Mouse (Mus musculus): ENCODE results near the gene Prpf38b. TPM values are rescaled to one million over a fixed set of nuclear protein-coding genes. Genes with fewer than 3 reads are reported as not detected.
"Not testable (repeated sequence)": the region's sequence is repeated elsewhere in the genome, so short reads cannot be mapped to it uniquely, and the experiment has no call there.

Gene Prpf38b
- polyA plus RNA-seq, 1 experiment = 113 TPM

DNA sequence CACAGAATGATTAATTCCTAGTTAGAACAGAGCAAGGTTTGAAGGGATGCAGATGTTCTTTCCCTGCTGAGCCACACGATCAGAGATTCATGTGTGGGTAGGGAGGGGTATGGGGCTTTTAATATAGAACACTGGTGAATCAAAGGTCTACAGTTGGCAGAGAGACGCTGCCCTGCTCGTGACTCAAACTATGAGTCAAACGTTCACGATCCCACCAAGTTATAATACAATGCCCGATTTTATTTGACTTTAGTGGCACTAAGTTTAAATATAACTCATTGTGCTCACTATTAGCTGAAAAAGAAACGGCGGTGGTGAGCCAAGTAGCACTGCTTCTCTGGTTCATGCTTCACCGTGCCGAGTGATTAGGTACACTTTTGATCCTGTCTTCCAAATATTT, 48.4 kb downstream of the Prpf38b start:
- no peak overlapping the region for H3K27ac ChIP-seq (ENCODE audit: insufficient read depth, low read length)
- H3K9ac ChIP-seq (ENCODE audit: low read depth, poor library complexity, severe bottlenecking) = no peak overlapping the region
- no peaks in the 10 kb centered on the region for H3K36me3 ChIP-seq (ENCODE audit: control insufficient read depth, insufficient read depth, low read length, poor library complexity, severe bottlenecking)
- no peaks in the 10 kb centered on the region for H3K9me3 ChIP-seq (replicated peaks; ENCODE audit: control insufficient read depth, insufficient read depth, low read length, poor library complexity, severe bottlenecking)
- H3K27me3 ChIP-seq (ENCODE audit: control insufficient read depth, insufficient read depth, low read length, poor library complexity, severe bottlenecking) = no peaks in the 10 kb centered on the region
- no peak for TF ChIP-seq EP300 (IDR thresholded peaks at IDR 0.05; ENCODE audit: insufficient read depth, low read depth, low read length)
- no peak overlapping the region for H3K4me3 ChIP-seq (ENCODE audit: low read depth, low read length)
- H3K4me1 ChIP-seq (ENCODE audit: control insufficient read depth, insufficient read depth, low read length) = peaks cover 2% of the 10 kb centered on the region

DNA sequence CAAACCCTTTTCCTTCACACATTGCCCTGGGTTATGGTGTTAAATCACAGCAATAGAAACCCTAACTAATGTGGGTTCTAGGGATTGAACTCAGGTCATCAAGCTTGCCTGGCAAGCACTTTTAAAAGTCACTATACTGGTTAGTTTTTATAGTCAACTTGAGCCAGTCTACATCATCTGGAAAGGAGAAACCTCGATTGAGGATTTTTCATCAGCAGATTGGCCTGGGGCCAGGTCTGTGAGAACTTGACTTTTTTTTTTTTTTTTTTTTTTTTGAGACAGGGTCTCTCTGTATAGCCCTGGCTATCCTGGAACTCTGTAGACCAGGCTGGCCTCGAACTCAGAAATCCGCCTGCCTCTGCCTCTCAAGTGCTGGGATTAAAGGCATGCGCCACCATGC, 49.2 kb downstream of the Prpf38b start:
- H3K9ac ChIP-seq (ENCODE audit: low read depth, poor library complexity, severe bottlenecking); H3K27me3 ChIP-seq (ENCODE audit: control insufficient read depth, insufficient read depth, low read length, poor library complexity, severe bottlenecking); H3K4me1 ChIP-seq (ENCODE audit: control insufficient read depth, insufficient read depth, low read length); H3K27ac ChIP-seq (ENCODE audit: insufficient read depth, low read length); H3K36me3 ChIP-seq (ENCODE audit: control insufficient read depth, insufficient read depth, low read length, poor library complexity, severe bottlenecking); H3K9me3 ChIP-seq (replicated peaks; ENCODE audit: control insufficient read depth, insufficient read depth, low read length, poor library complexity, severe bottlenecking); H3K4me3 ChIP-seq (ENCODE audit: low read depth, low read length): not testable (repeated sequence)

DNA sequence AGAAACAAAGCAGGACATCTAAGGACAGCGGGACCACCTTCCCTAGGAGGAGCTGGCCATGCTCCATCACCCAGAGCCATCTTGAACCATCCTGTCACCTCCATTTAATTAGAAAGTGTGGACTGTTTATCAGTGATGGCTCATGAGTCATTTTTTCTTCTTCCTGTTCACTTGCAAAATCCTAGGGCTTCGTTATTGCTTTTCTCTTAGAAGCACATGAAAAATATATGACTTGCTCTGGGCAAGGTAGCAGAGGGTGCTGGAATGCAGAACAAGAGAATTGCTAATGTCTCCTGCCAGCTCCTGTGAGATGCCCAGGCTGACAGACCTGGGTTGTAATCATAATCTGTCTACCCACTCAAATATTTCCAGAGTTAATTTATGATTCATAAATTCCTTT, 50.7 kb downstream of the Prpf38b start:
- Histone ChIP-seq H3K27me3 (ENCODE audit: control insufficient read depth, insufficient read depth, low read length, poor library complexity, severe bottlenecking) (no peaks in the 10 kb centered on the region), H3K27ac (ENCODE audit: insufficient read depth, low read length) (no peak overlapping the region), H3K9ac (ENCODE audit: low read depth, poor library complexity, severe bottlenecking) (no peak overlapping the region), H3K36me3 (ENCODE audit: control insufficient read depth, insufficient read depth, low read length, poor library complexity, severe bottlenecking) (no peaks in the 10 kb centered on the region), H3K9me3 (replicated peaks; ENCODE audit: control insufficient read depth, insufficient read depth, low read length, poor library complexity, severe bottlenecking) (no peaks in the 10 kb centered on the region), H3K4me1 (ENCODE audit: control insufficient read depth, insufficient read depth, low read length) (peaks cover 4% of the 10 kb centered on the region), H3K4me3 (ENCODE audit: low read depth, low read length) (no peak overlapping the region)
- TF ChIP-seq CTCF (IDR thresholded peaks at IDR 0.05; ENCODE audit: low read depth, low read length) = no peak
- TF ChIP-seq EP300 (IDR thresholded peaks at IDR 0.05; ENCODE audit: insufficient read depth, low read depth, low read length) = no peak

DNA sequence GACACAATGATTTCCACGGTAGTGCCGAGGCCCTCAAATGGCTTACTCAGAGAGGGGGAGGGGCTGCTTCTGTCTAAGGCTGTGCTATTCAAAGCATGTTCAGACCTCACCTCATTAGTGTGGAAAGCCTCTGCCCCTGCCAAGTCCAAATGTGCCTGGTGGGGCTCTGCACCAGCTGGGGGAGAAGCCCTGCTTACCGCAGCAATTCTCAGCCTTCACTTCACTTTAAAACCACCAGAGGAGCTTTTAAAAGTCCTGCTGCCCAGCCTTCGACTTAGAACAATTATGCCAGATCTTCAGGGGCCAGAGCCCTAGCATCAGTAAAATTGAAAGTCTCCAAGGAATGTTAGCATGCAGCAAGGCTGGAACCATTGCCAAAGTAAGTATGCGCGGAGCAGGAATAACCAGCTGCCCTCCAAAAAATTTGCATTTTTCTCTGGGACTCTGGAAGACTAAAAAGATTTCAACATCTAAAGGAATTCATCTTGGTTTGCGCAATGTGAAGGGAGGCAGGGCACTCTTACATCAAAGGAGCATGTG, 53.2 kb downstream of the Prpf38b start:
- no peak overlapping the region for H3K9ac ChIP-seq (ENCODE audit: low read depth, poor library complexity, severe bottlenecking)
- H3K27ac ChIP-seq (ENCODE audit: insufficient read depth, low read length) = no peak overlapping the region
- no peak overlapping the region for H3K4me3 ChIP-seq (ENCODE audit: low read depth, low read length)

DNA sequence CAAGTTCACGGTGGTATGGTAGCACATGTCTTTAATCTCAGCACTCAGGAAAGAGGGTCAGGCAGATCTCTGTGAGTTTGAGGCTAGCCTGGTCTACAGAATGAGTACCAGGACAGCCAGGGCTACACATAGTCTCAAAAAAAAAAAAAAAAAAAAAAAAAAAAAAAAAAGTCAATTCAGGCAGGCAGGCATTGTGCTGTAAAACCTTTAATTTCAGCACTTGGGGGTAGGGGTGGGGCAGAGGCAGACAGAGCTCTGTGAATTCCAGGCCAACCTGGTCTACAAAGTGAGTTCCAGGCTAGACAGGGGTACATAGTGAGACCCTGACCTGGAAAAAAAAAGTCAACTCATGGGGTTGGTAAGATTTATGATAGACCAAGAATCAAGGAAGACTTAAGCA, 53.8 kb downstream of the Prpf38b start:
- Histone ChIP-seq H3K9ac (ENCODE audit: low read depth, poor library complexity, severe bottlenecking) (no peak overlapping the region), H3K9me3 (replicated peaks; ENCODE audit: control insufficient read depth, insufficient read depth, low read length, poor library complexity, severe bottlenecking) (no peaks in the 10 kb centered on the region), H3K27me3 (ENCODE audit: control insufficient read depth, insufficient read depth, low read length, poor library complexity, severe bottlenecking) (no peaks in the 10 kb centered on the region), H3K36me3 (ENCODE audit: control insufficient read depth, insufficient read depth, low read length, poor library complexity, severe bottlenecking) (no peaks in the 10 kb centered on the region), H3K4me1 (ENCODE audit: control insufficient read depth, insufficient read depth, low read length) (peaks cover 6% of the 10 kb centered on the region), H3K4me3 (ENCODE audit: low read depth, low read length) (no peak overlapping the region), H3K27ac (ENCODE audit: insufficient read depth, low read length) (no peak overlapping the region)
- TF ChIP-seq CTCF (IDR thresholded peaks at IDR 0.05; ENCODE audit: low read depth, low read length) (no peak), EP300 (IDR thresholded peaks at IDR 0.05; ENCODE audit: insufficient read depth, low read depth, low read length) (no peak), POLR2A (IDR thresholded peaks at IDR 0.05; ENCODE audit: insufficient read depth, low read length) (no peak)

More for the DNA sequence above, 53.2 kb downstream of the Prpf38b start:
- no peak for TF ChIP-seq POLR2A (IDR thresholded peaks at IDR 0.05; ENCODE audit: insufficient read depth, low read length)
- TF ChIP-seq EP300 (IDR thresholded peaks at IDR 0.05; ENCODE audit: insufficient read depth, low read depth, low read length) = no peak
- no peak for TF ChIP-seq CTCF (IDR thresholded peaks at IDR 0.05; ENCODE audit: low read depth, low read length)
- H3K4me1 ChIP-seq (ENCODE audit: control insufficient read depth, insufficient read depth, low read length) = peaks cover 6% of the 10 kb centered on the region
- no peaks in the 10 kb centered on the region for H3K36me3 ChIP-seq (ENCODE audit: control insufficient read depth, insufficient read depth, low read length, poor library complexity, severe bottlenecking)
- H3K9me3 ChIP-seq (replicated peaks; ENCODE audit: control insufficient read depth, insufficient read depth, low read length, poor library complexity, severe bottlenecking) = no peaks in the 10 kb centered on the region
- H3K27me3 ChIP-seq (ENCODE audit: control insufficient read depth, insufficient read depth, low read length, poor library complexity, severe bottlenecking) = no peaks in the 10 kb centered on the region

DNA sequence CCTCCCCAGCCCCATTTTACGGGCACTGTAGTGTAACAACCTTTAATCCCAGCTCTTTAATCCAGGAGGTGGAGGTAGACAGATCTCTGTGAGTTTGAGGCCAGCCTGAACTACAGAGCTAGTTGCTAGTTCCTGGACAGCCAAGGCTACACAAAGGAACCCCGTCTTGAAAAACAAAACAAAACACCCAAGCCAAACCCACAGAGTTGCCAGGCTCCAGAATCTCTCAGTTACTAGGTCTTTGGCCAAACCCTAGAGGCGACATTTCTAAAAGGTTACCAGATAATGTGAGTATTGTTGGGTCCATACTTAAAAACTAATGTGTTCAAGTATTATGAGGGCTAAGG, 54.4 kb downstream of the Prpf38b start:
- H3K9me3 ChIP-seq (replicated peaks; ENCODE audit: control insufficient read depth, insufficient read depth, low read length, poor library complexity, severe bottlenecking) = no peaks in the 10 kb centered on the region
- no peak overlapping the region for H3K4me3 ChIP-seq (ENCODE audit: low read depth, low read length)
- peaks cover 6% of the 10 kb centered on the region for H3K4me1 ChIP-seq (ENCODE audit: control insufficient read depth, insufficient read depth, low read length)
- H3K27ac ChIP-seq (ENCODE audit: insufficient read depth, low read length) = no peak overlapping the region
- no peak overlapping the region for H3K9ac ChIP-seq (ENCODE audit: low read depth, poor library complexity, severe bottlenecking)
- no peaks in the 10 kb centered on the region for H3K27me3 ChIP-seq (ENCODE audit: control insufficient read depth, insufficient read depth, low read length, poor library complexity, severe bottlenecking)
- TF ChIP-seq CTCF (IDR thresholded peaks at IDR 0.05; ENCODE audit: low read depth, low read length) (no peak), POLR2A (IDR thresholded peaks at IDR 0.05; ENCODE audit: insufficient read depth, low read length) (no peak), EP300 (IDR thresholded peaks at IDR 0.05; ENCODE audit: insufficient read depth, low read depth, low read length) (no peak)
- no peaks in the 10 kb centered on the region for H3K36me3 ChIP-seq (ENCODE audit: control insufficient read depth, insufficient read depth, low read length, poor library complexity, severe bottlenecking)
